Mouse (Mus musculus) kidney, postnatal 36 days (tissue): Measurements from ENCODE around the gene Chn1.
"Not testable (repeated sequence)": the region's sequence is repeated elsewhere in the genome, so short reads cannot be mapped to it uniquely, and the experiment has no call there.

ENCODE experiments used
- DNase-seq, 2 experiments: peaks; one replicate each; pipeline ENCODE4 v3.0.0; 2021 to 2022; ENCODE audit warnings: mixed read lengths in 2 of 2

The Chn1 gene

GRCm38 (mm10) chr2:73774786-73775682 is at the start of gene Chn1:
Gene Chn1, minus strand, starts transcription at chr2:73775346.
- DNase-seq: peak; percentile 40 to 74

GRCm38 (mm10) chr2:73818742-73819141 is 43.6 kb upstream of the Chn1 start:
- no peak for DNase-seq

GRCm38 (mm10) chr2:73807609-73808008 is 32.5 kb upstream of the Chn1 start:
- no peak for DNase-seq

- DNase-seq: not testable (repeated sequence)
Measured at GRCm38 (mm10) chr2:73800127-73800526, 25.0 kb upstream of the Chn1 start.

- DNase-seq: no peak
Measured at GRCm38 (mm10) chr2:73798786-73799185, 23.6 kb upstream of the Chn1 start.

GRCm38 (mm10) chr2:73798136-73798535 is 23.0 kb upstream of the Chn1 start:
- no peak for DNase-seq

- peak in 1 of 2 experiments; percentile 29 for DNase-seq
Measured at GRCm38 (mm10) chr2:73791846-73792630, 16.9 kb upstream of the Chn1 start.

- DNase-seq: no peak
Measured at GRCm38 (mm10) chr2:73790332-73790731, 15.2 kb upstream of the Chn1 start.

- no peak for DNase-seq
Measured at GRCm38 (mm10) chr2:73788395-73788794, 13.2 kb upstream of the Chn1 start.

GRCm38 (mm10) chr2:73782371-73782905 is 7.3 kb upstream of the Chn1 start:
- DNase-seq: no peak

- DNase-seq: no peak
Measured at GRCm38 (mm10) chr2:73780321-73781010, 5.3 kb upstream of the Chn1 start.

- DNase-seq: no peak
Measured at GRCm38 (mm10) chr2:73779796-73780195, 4.7 kb upstream of the Chn1 start.

GRCm38 (mm10) chr2:73779016-73779595 is 4.0 kb upstream of the Chn1 start:
- DNase-seq: no peak

- DNase-seq: no peak
Measured at GRCm38 (mm10) chr2:73776936-73777335, 1.8 kb upstream of the Chn1 start.

- DNase-seq: no peak
Measured at GRCm38 (mm10) chr2:73775683-73776310, 651 bp upstream of the Chn1 start.

GRCm38 (mm10) chr2:73772945-73773344 is 2.2 kb downstream of the Chn1 start:
- DNase-seq: no peak

- no peak for DNase-seq
Measured at GRCm38 (mm10) chr2:73768669-73769068, 6.5 kb downstream of the Chn1 start.

GRCm38 (mm10) chr2:73763541-73763940 is 11.6 kb downstream of the Chn1 start:
- no peak for DNase-seq

- DNase-seq: no peak
Measured at GRCm38 (mm10) chr2:73759899-73760298, 15.2 kb downstream of the Chn1 start.

- no peak for DNase-seq
Measured at GRCm38 (mm10) chr2:73759027-73759426, 16.1 kb downstream of the Chn1 start.

- no peak for DNase-seq
Measured at GRCm38 (mm10) chr2:73747297-73747696, 27.8 kb downstream of the Chn1 start.

GRCm38 (mm10) chr2:73746375-73746770 is 28.8 kb downstream of the Chn1 start:
- DNase-seq: no peak
